Mouse (Mus musculus) olfactory bulb, adult 2 months (tissue): ENCODE results near the gene Rhoh.

Source experiments
- CTCF ChIP-seq: fragments of 200-500 bp; IDR thresholded peaks from 2 replicates; pipeline ENCODE4 v1.5.1; 2012; ENCODE audit warnings: low read depth, mild to moderate bottlenecking, low read length, moderate library complexity; ENCODE audit not compliant: insufficient read depth
- POLR2A ChIP-seq: fragments of 200-500 bp; IDR thresholded peaks from 2 replicates; pipeline ENCODE4 v1.6.1; 2012; ENCODE audit warnings: mild to moderate bottlenecking, low read depth, low read length, moderate library complexity; ENCODE audit not compliant: insufficient read depth

DNA sequence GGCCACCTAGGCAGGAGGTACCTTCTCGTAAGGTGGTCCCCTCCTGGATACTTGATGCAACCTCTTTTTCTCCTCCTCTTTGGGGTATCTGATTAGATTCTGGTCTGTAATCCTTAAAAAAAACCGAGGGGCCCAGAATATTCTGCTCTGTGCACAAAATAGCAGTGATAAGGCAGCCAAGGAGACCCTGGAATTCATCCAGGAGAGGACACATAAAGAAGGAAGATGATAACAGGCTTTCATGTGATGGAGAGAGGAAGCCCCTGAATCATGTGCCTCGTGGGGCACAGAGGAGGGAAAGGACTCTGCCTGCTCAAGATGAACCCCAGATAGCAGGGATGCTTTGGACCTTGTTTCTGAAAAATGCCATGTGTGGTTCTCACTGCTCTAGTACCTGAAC, 17.4 kb downstream of the Rhoh start:
- TF ChIP-seq CTCF: no peak
- TF ChIP-seq POLR2A: no peak
